Mouse (Mus musculus): ENCODE results near the gene Tcta. TPM values are rescaled to one million over a fixed set of nuclear protein-coding genes. Genes with fewer than 3 reads are reported as not detected.

Gene Tcta
- 14.9 and 15.2 TPM in 2 replicates for polyA plus RNA-seq (2015; fragmentation: Nextera tagmentation; extraction: Ambion mirVana)

GRCm38 (mm10) chr9:108305629-108306520, at the start of gene Tcta, which contains the start of gene Rhoa:
TSS of gene Tcta (minus strand) at chr9:108306160.
TSS of gene Rhoa (plus strand) at chr9:108306129.
- Histone ChIP-seq H3K4me1 (ENCODE audit: control insufficient read depth, low read depth, low read length) (peaks cover 32% of the 10 kb centered on the region), H3K9me3 (replicated peaks; ENCODE audit: control insufficient read depth, low read length) (no peaks in the 10 kb centered on the region), H3K9ac (ENCODE audit: low read depth, low read length) (peak within 1 kb of the TSS; percentile 98), H3K27ac (ENCODE audit: low read length) (peak within 1 kb of the TSS; percentile 100), H3K4me2 (ENCODE audit: low read depth, low read length) (peak within 1 kb of the TSS; percentile 56), H3K36me3 (ENCODE audit: control insufficient read depth, insufficient read depth) (peaks cover 8% of the 10 kb centered on the region; the same call in 1 of the 2 replicates), H3K4me3 (ENCODE audit: low read depth, low read length) (peak within 1 kb of the TSS; percentile 88), H3K27me3 (ENCODE audit: control insufficient read depth, insufficient read depth, low read depth, low read length) (no peaks in the 10 kb centered on the region)
- under 1% methylated on average over 77 of the region's 81 CpGs for WGBS (ENCODE audit: insufficient replicate concordance)
- peak; percentile 90 for ATAC-seq (ENCODE audit: low read depth)

- Histone ChIP-seq H3K27ac (ENCODE audit: low read length) (no peak overlapping the region), H3K4me3 (ENCODE audit: low read depth, low read length) (peak overlapping the region; percentile 84; the same call in 1 of the 2 replicates), H3K4me1 (ENCODE audit: control insufficient read depth, low read depth, low read length) (peaks cover 29% of the 10 kb centered on the region), H3K9ac (ENCODE audit: low read depth, low read length) (peak overlapping the region; percentile 88; the same call in 1 of the 2 replicates), H3K9me3 (replicated peaks; ENCODE audit: control insufficient read depth, low read length) (no peaks in the 10 kb centered on the region), H3K27me3 (ENCODE audit: control insufficient read depth, insufficient read depth, low read depth, low read length) (no peaks in the 10 kb centered on the region), H3K36me3 (ENCODE audit: control insufficient read depth, insufficient read depth) (peaks cover 39% of the 10 kb centered on the region), H3K4me2 (ENCODE audit: low read depth, low read length) (peak overlapping the region; percentile 71)
- no peak for ATAC-seq (ENCODE audit: low read depth)
- 32% methylated on average over 4 of the region's 4 CpGs for WGBS (ENCODE audit: insufficient replicate concordance)
These were observed 43.8 kb upstream of the Tcta start for GRCm38 (mm10) chr9:108349727-108350126.

GRCm38 (mm10) chr9:108348290-108348680, 42.3 kb upstream of the Tcta start:
- Histone ChIP-seq H3K4me3 (ENCODE audit: low read depth, low read length) (peak overlapping the region; percentile 84), H3K4me2 (ENCODE audit: low read depth, low read length) (peak overlapping the region; percentile 71), H3K4me1 (ENCODE audit: control insufficient read depth, low read depth, low read length) (peaks cover 44% of the 10 kb centered on the region), H3K27ac (ENCODE audit: low read length) (peak overlapping the region; percentile 99), H3K9ac (ENCODE audit: low read depth, low read length) (peak overlapping the region; percentile 88), H3K27me3 (ENCODE audit: control insufficient read depth, insufficient read depth, low read depth, low read length) (no peaks in the 10 kb centered on the region), H3K9me3 (replicated peaks; ENCODE audit: control insufficient read depth, low read length) (no peaks in the 10 kb centered on the region), H3K36me3 (ENCODE audit: control insufficient read depth, insufficient read depth) (peaks cover 27% of the 10 kb centered on the region)
- ATAC-seq (ENCODE audit: low read depth), result no peak
- under 1% methylated on average over 14 of the region's 14 CpGs for WGBS (ENCODE audit: insufficient replicate concordance)

- peaks cover 49% of the 10 kb centered on the region for H3K4me1 ChIP-seq (ENCODE audit: control insufficient read depth, low read depth, low read length)
- ATAC-seq (ENCODE audit: low read depth), result peak; percentile 91
These were observed 41.8 kb upstream of the Tcta start, which contains the start of gene Usp4 for GRCm38 (mm10) chr9:108347540-108348289. TSS of gene Usp4 (plus strand) at chr9:108347853.

GRCm38 (mm10) chr9:108347024-108347423, 41.1 kb upstream of the Tcta start:
- H3K9ac ChIP-seq (ENCODE audit: low read depth, low read length), result peak overlapping the region; percentile 88
- 4% methylated on average over 11 of the region's 11 CpGs for WGBS (ENCODE audit: insufficient replicate concordance)
- peaks cover 56% of the 10 kb centered on the region for H3K4me1 ChIP-seq (ENCODE audit: control insufficient read depth, low read depth, low read length)
- H3K4me3 ChIP-seq (ENCODE audit: low read depth, low read length), result peak overlapping the region; percentile 84
- H3K4me2 ChIP-seq (ENCODE audit: low read depth, low read length), result peak overlapping the region; percentile 71
- H3K27ac ChIP-seq (ENCODE audit: low read length), result peak overlapping the region; percentile 99
- no peaks in the 10 kb centered on the region for H3K9me3 ChIP-seq (replicated peaks; ENCODE audit: control insufficient read depth, low read length)
- peaks cover 14% of the 10 kb centered on the region for H3K36me3 ChIP-seq (ENCODE audit: control insufficient read depth, insufficient read depth)
- no peak for ATAC-seq (ENCODE audit: low read depth)
- H3K27me3 ChIP-seq (ENCODE audit: control insufficient read depth, insufficient read depth, low read depth, low read length), result no peaks in the 10 kb centered on the region

More at GRCm38 (mm10) chr9:108347540-108348289, 41.8 kb upstream of the Tcta start, which contains the start of gene Usp4:
- H3K27me3 ChIP-seq (ENCODE audit: control insufficient read depth, insufficient read depth, low read depth, low read length), result no peaks in the 10 kb centered on the region
- H3K4me2 ChIP-seq (ENCODE audit: low read depth, low read length), result peak within 1 kb of the TSS; percentile 71
- H3K9me3 ChIP-seq (replicated peaks; ENCODE audit: control insufficient read depth, low read length), result no peaks in the 10 kb centered on the region
- peak within 1 kb of the TSS; percentile 84 for H3K4me3 ChIP-seq (ENCODE audit: low read depth, low read length)
- peaks cover 21% of the 10 kb centered on the region for H3K36me3 ChIP-seq (ENCODE audit: control insufficient read depth, insufficient read depth)
- H3K9ac ChIP-seq (ENCODE audit: low read depth, low read length), result peak within 1 kb of the TSS; percentile 88
- peak within 1 kb of the TSS; percentile 99 for H3K27ac ChIP-seq (ENCODE audit: low read length)
- under 1% methylated on average over 75 of the region's 75 CpGs for WGBS (ENCODE audit: insufficient replicate concordance)

GRCm38 (mm10) chr9:108344471-108344870, 38.5 kb upstream of the Tcta start:
- WGBS (ENCODE audit: insufficient replicate concordance), result 80% methylated on average over 4 of the region's 4 CpGs

GRCm38 (mm10) chr9:108343835-108344234, 37.9 kb upstream of the Tcta start:
- Histone ChIP-seq H3K4me1 (ENCODE audit: control insufficient read depth, low read depth, low read length) (peaks cover 52% of the 10 kb centered on the region), H3K27ac (ENCODE audit: low read length) (peak overlapping the region; percentile 100), H3K9me3 (replicated peaks; ENCODE audit: control insufficient read depth, low read length) (no peaks in the 10 kb centered on the region), H3K36me3 (ENCODE audit: control insufficient read depth, insufficient read depth) (peaks cover 13% of the 10 kb centered on the region), H3K4me3 (ENCODE audit: low read depth, low read length) (no peak overlapping the region), H3K4me2 (ENCODE audit: low read depth, low read length) (peak overlapping the region; percentile 63), H3K27me3 (ENCODE audit: control insufficient read depth, insufficient read depth, low read depth, low read length) (no peaks in the 10 kb centered on the region), H3K9ac (ENCODE audit: low read depth, low read length) (peak overlapping the region; percentile 50)
- WGBS (ENCODE audit: insufficient replicate concordance), result 40% methylated on average over 1 of the region's 1 CpGs
- ATAC-seq (ENCODE audit: low read depth), result no peak

More at GRCm38 (mm10) chr9:108344471-108344870, 38.5 kb upstream of the Tcta start:
- Histone ChIP-seq H3K27me3 (ENCODE audit: control insufficient read depth, insufficient read depth, low read depth, low read length) (no peaks in the 10 kb centered on the region), H3K9ac (ENCODE audit: low read depth, low read length) (peak overlapping the region; percentile 50; the same call in 1 of the 2 replicates), H3K4me3 (ENCODE audit: low read depth, low read length) (no peak overlapping the region), H3K4me1 (ENCODE audit: control insufficient read depth, low read depth, low read length) (peaks cover 58% of the 10 kb centered on the region), H3K27ac (ENCODE audit: low read length) (peak overlapping the region; percentile 100), H3K4me2 (ENCODE audit: low read depth, low read length) (peak overlapping the region; percentile 63), H3K9me3 (replicated peaks; ENCODE audit: control insufficient read depth, low read length) (no peaks in the 10 kb centered on the region), H3K36me3 (ENCODE audit: control insufficient read depth, insufficient read depth) (peaks cover 11% of the 10 kb centered on the region)
- ATAC-seq (ENCODE audit: low read depth), result no peak

- peak overlapping the region; percentile 54 for H3K9ac ChIP-seq (ENCODE audit: low read depth, low read length)
- H3K4me1 ChIP-seq (ENCODE audit: control insufficient read depth, low read depth, low read length), result peaks cover 52% of the 10 kb centered on the region
- H3K9me3 ChIP-seq (replicated peaks; ENCODE audit: control insufficient read depth, low read length), result no peaks in the 10 kb centered on the region
- no peaks in the 10 kb centered on the region for H3K27me3 ChIP-seq (ENCODE audit: control insufficient read depth, insufficient read depth, low read depth, low read length)
- ATAC-seq (ENCODE audit: low read depth), result no peak
- WGBS (ENCODE audit: insufficient replicate concordance), result 37% methylated on average over 3 of the region's 3 CpGs
- peak overlapping the region; percentile 100 for H3K27ac ChIP-seq (ENCODE audit: low read length)
- peaks cover 13% of the 10 kb centered on the region for H3K36me3 ChIP-seq (ENCODE audit: control insufficient read depth, insufficient read depth)
- peak overlapping the region; percentile 63 for H3K4me2 ChIP-seq (ENCODE audit: low read depth, low read length)
- no peak overlapping the region for H3K4me3 ChIP-seq (ENCODE audit: low read depth, low read length)
These were observed 37.4 kb upstream of the Tcta start for GRCm38 (mm10) chr9:108343331-108343730.
